Mouse (Mus musculus) neural tube, embryonic 12.5 days (tissue): ENCODE results near the gene Armc10. TPM values are rescaled to one million over a fixed set of nuclear protein-coding genes. Genes with fewer than 3 reads are reported as not detected.
"Not testable (repeated sequence)": the region's sequence is repeated elsewhere in the genome, so short reads cannot be mapped to it uniquely, and the experiment has no call there.

Experiments
- ATAC-seq: fragments of 200-750 bp; cut with Nextera tagmentation; 2 replicates; pipeline ENCODE4 v1.8.0; 2017; ENCODE audit warnings: low read depth, mild to moderate bottlenecking, moderate TSS enrichment, moderate library complexity; ENCODE audit not compliant: low FRiP score
- H3K27ac ChIP-seq: fragments of 300-500 bp; sonication (generic); 2 replicates; pipeline ENCODE4 v1.5.1; 2016
- H3K27me3 ChIP-seq: fragments of 300-500 bp; sonication (generic); replicated peaks from 2 replicates; pipeline ENCODE4 v1.6.1; 2016; ENCODE audit warnings: mild to moderate bottlenecking
- H3K36me3 ChIP-seq: fragments of 300-500 bp; sonication (generic); 2 replicates; pipeline ENCODE4 v1.6.1; 2016; ENCODE audit warnings: mild to moderate bottlenecking
- H3K4me1 ChIP-seq: fragments of 300-500 bp; sonication (generic); 2 replicates; pipeline ENCODE4 v1.6.1; 2016
- H3K4me2 ChIP-seq: fragments of 300-500 bp; sonication (generic); replicated peaks from 2 replicates; pipeline ENCODE4 v1.6.1; 2016; ENCODE audit warnings: mild to moderate bottlenecking
- H3K4me3 ChIP-seq: fragments of 300-500 bp; sonication (generic); 2 replicates; pipeline ENCODE4 v1.5.1; 2016
- H3K9ac ChIP-seq: fragments of 300-500 bp; sonication (generic); 2 replicates; pipeline ENCODE4 v1.6.1; 2016; ENCODE audit warnings: mild to moderate bottlenecking
- H3K9me3 ChIP-seq: fragments of 300-500 bp; sonication (generic); 2 replicates; pipeline ENCODE4 v1.6.1; 2016; ENCODE audit warnings: mild to moderate bottlenecking
- WGBS: fragments of 180-500 bp; shearing (Covaris S2); methylation state at CpG from one replicate; pipeline ENCODE4 v1.1.7; 2016; 5-methylcytosine and 5-hydroxymethylcytosine counted together
- polyA plus RNA-seq: library from polyadenylated mRNA; unstranded; fragments of >200 nt; fragmentation: Nextera tagmentation; extraction: Ambion mirVana; gene quantifications from 2 replicates; pipeline ENCODE4 v1.2.1, GENCODE M21; 2016

Gene Armc10
- polyA plus RNA-seq, 1 experiment from 2014 or later: 69.6 TPM

GRCm38 (mm10) chr5:21699555-21699954 is 53.9 kb downstream of the Armc10 start:
- peak overlapping the region; percentile 37 for H3K4me2 ChIP-seq
- not testable (repeated sequence) for ATAC-seq, H3K9ac ChIP-seq, H3K36me3 ChIP-seq, H3K27ac ChIP-seq, H3K4me1 ChIP-seq, H3K4me3 ChIP-seq, H3K27me3 ChIP-seq, H3K9me3 ChIP-seq
- 95% methylated on average over 3 of the region's 3 CpGs for WGBS

DNA sequence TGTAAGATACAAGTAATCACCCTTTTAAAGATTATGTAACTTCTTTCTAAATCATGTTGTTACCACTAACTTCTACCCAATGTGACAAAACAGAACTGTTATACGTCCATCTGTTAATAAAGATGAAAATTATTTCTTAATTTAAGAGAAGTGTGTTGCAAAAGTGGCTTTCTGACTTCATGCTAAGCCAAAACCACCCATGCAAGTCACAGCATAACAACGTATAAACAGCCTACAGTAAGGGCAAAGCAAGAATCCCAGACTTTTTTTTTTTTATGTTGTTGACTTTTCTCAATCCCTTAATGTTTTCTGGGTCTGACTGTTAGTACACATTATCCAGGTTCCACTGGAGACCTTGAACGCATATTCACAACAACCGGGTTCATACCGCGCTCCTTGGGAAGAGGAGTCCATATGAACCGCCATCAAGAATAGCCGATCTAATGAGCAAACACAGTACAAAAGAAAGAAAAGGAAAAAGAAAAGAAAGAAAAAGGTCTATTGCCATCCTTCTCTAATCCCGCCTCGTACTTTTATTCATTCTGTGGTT is 54.7 kb downstream of the Armc10 start:
- Histone ChIP-seq H3K9ac (peak overlapping the region; percentile 84; the same call in 1 of the 2 replicates), H3K9me3 (no peaks in the 10 kb centered on the region), H3K27me3 (no peaks in the 10 kb centered on the region), H3K4me1 (peaks cover 4% of the 10 kb centered on the region; the same call in 1 of the 2 replicates), H3K36me3 (no peaks in the 10 kb centered on the region), H3K27ac (no peak overlapping the region), H3K4me3 (peak overlapping the region; percentile 64), H3K4me2 (peak overlapping the region; percentile 63)
- WGBS: 13% methylated on average over 10 of the region's 10 CpGs
- no peak for ATAC-seq

DNA sequence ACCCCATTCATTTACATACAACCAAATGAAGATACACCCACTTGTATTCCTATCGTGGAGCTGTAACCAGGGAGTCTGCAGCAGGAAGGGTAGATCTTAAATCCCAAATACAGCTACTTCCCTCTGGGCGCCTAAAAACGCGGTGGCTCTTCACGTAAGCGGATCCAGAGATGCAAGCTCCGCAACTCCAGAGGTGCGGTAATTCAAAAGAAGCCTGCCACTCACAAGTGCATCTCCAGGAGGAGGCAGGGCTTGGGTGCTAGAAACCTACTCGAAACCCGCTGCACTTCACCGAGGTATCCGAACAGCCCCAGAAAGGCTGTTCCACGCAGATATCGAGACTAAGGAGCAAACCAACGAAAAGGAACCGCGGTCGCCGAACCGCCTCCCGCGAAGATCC is 55.3 kb downstream of the Armc10 start:
- Histone ChIP-seq H3K27ac (no peak overlapping the region), H3K9ac (peak overlapping the region; percentile 84), H3K27me3 (no peaks in the 10 kb centered on the region), H3K9me3 (no peaks in the 10 kb centered on the region), H3K4me3 (peak overlapping the region; percentile 64), H3K36me3 (no peaks in the 10 kb centered on the region), H3K4me2 (peak overlapping the region; percentile 63), H3K4me1 (peaks cover 4% of the 10 kb centered on the region; the same call in 1 of the 2 replicates)
- WGBS: under 1% methylated on average over 22 of the region's 22 CpGs
- ATAC-seq: peak; percentile 71

GRCm38 (mm10) chr5:21701351-21702008 is 55.9 kb downstream of the Armc10 start, which contains the start of gene Napepld:
Gene Napepld, minus strand, starts transcription at chr5:21701396.
- Histone ChIP-seq H3K4me3 (peak within 1 kb of the TSS; percentile 64), H3K9me3 (no peaks in the 10 kb centered on the region), H3K4me1 (peaks cover 4% of the 10 kb centered on the region; the same call in 1 of the 2 replicates), H3K27ac (peak within 1 kb of the TSS; percentile 93), H3K36me3 (no peaks in the 10 kb centered on the region), H3K4me2 (peak within 1 kb of the TSS; percentile 63), H3K27me3 (no peaks in the 10 kb centered on the region), H3K9ac (peak within 1 kb of the TSS; percentile 84)
- ATAC-seq: peak; percentile 99
- WGBS: under 1% methylated on average over 56 of the region's 59 CpGs

- H3K4me2 ChIP-seq: peak overlapping the region; percentile 63
- no peak for ATAC-seq
- peaks cover 4% of the 10 kb centered on the region; the same call in 1 of the 2 replicates for H3K4me1 ChIP-seq
- peak overlapping the region; percentile 93; the same call in 1 of the 2 replicates for H3K27ac ChIP-seq
- peak overlapping the region; percentile 64 for H3K4me3 ChIP-seq
- no peaks in the 10 kb centered on the region for H3K36me3 ChIP-seq
- 50% methylated on average over 2 of the region's 2 CpGs for WGBS
- no peaks in the 10 kb centered on the region for H3K27me3 ChIP-seq
- peak overlapping the region; percentile 84 for H3K9ac ChIP-seq
- H3K9me3 ChIP-seq: no peaks in the 10 kb centered on the region
Measured at GRCm38 (mm10) chr5:21702009-21702364, 56.4 kb downstream of the Armc10 start.

GRCm38 (mm10) chr5:21702873-21703475 is 57.4 kb downstream of the Armc10 start:
- Histone ChIP-seq H3K36me3 (no peaks in the 10 kb centered on the region), H3K27ac (no peak overlapping the region), H3K4me2 (no peak overlapping the region), H3K27me3 (no peaks in the 10 kb centered on the region), H3K9me3 (no peaks in the 10 kb centered on the region), H3K4me1 (peaks cover 4% of the 10 kb centered on the region; the same call in 1 of the 2 replicates), H3K9ac (no peak overlapping the region), H3K4me3 (no peak overlapping the region)
- no peak for ATAC-seq
- WGBS: 84% methylated on average over 6 of the region's 6 CpGs

DNA sequence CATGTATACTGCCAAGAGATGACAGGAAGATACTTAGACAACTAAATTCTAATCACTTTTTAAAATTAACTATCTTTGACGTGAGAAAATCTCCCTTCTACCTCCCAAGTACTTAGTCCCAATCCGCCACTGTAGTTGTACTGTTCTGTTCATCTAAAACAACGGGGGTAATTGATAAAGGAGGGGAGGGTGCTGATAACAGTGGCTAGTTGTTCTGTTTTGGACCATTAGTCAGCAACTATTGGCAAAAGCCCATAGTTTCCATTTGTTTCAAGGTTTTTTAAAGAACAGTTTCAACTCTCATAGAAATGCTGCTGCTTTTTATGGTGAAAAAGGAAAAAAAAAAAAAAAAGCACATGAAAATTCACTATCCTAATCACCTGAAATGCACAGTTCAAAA is 58.1 kb downstream of the Armc10 start:
- no peak overlapping the region for H3K27ac ChIP-seq
- H3K4me1 ChIP-seq: peaks cover 4% of the 10 kb centered on the region; the same call in 1 of the 2 replicates
- no peaks in the 10 kb centered on the region for H3K36me3 ChIP-seq
- no peaks in the 10 kb centered on the region for H3K27me3 ChIP-seq
- H3K9ac ChIP-seq: no peak overlapping the region
- H3K4me3 ChIP-seq: no peak overlapping the region
- WGBS: 83% methylated on average over 3 of the region's 3 CpGs
- no peaks in the 10 kb centered on the region for H3K9me3 ChIP-seq
- no peak for ATAC-seq
- H3K4me2 ChIP-seq: no peak overlapping the region

GRCm38 (mm10) chr5:21706546-21706945 is 60.9 kb downstream of the Armc10 start:
- no peaks in the 10 kb centered on the region for H3K9me3 ChIP-seq
- H3K27ac ChIP-seq: no peak overlapping the region
- no peaks in the 10 kb centered on the region for H3K27me3 ChIP-seq
- H3K4me2 ChIP-seq: no peak overlapping the region
- no peaks in the 10 kb centered on the region for H3K4me1 ChIP-seq
- ATAC-seq: no peak
- H3K36me3 ChIP-seq: no peaks in the 10 kb centered on the region
- WGBS: 98% methylated on average over 4 of the region's 4 CpGs
- no peak overlapping the region for H3K9ac ChIP-seq
- no peak overlapping the region for H3K4me3 ChIP-seq

- H3K36me3 ChIP-seq, H3K9ac ChIP-seq, H3K4me3 ChIP-seq, H3K4me1 ChIP-seq, H3K27ac ChIP-seq, ATAC-seq, H3K9me3 ChIP-seq, H3K4me2 ChIP-seq, H3K27me3 ChIP-seq: not testable (repeated sequence)
- 93% methylated on average over 8 of the region's 8 CpGs for WGBS
Measured at GRCm38 (mm10) chr5:21708011-21708410, 62.4 kb downstream of the Armc10 start.

Other genes starting within 250 kb of the Armc10 start
- gene Ccdc146, start 221.1 kb upstream of the Armc10 start, polyA plus RNA-seq: 0.09 and 0.30 TPM in 2 replicates
- gene Fam185a, start 220.9 kb upstream of the Armc10 start, polyA plus RNA-seq: 5.4 and 5.5 TPM in 2 replicates
- 13.5 and 14.0 TPM in 2 replicates for gene Lrrc17, start 102.3 kb upstream of the Armc10 start, polyA plus RNA-seq
- gene Fbxl13, start 179 bp upstream of the Armc10 start, polyA plus RNA-seq: 0.22 and 0.39 TPM in 2 replicates
- 5.4 and 5.5 TPM in 2 replicates for gene Napepld, start 55.6 kb downstream of the Armc10 start, polyA plus RNA-seq
- gene Pmpcb, start 91.3 kb downstream of the Armc10 start, polyA plus RNA-seq: 82.7 and 83.2 TPM in 2 replicates
- gene Dnajc2, start 139.4 kb downstream of the Armc10 start, polyA plus RNA-seq: 83.2 and 84.6 TPM in 2 replicates
- 210 and 220 TPM in 2 replicates for gene Psmc2, start 139.5 kb downstream of the Armc10 start, polyA plus RNA-seq
- gene Slc26a5, start 219.8 kb downstream of the Armc10 start, polyA plus RNA-seq: not detected in 2 replicates